Mouse (Mus musculus): ENCODE results near the gene Haghl.

Gene Haghl

GRCm38 (mm10) chr17:25791320-25791842, 5.9 kb upstream of the Haghl start:
- in situ Hi-C loops (cut with MboI, MseI): no loop called here

- in situ Hi-C loops (cut with MboI, MseI): no loop called here
Observed at GRCm38 (mm10) chr17:25786781-25787504, 1.5 kb upstream of the Haghl start.

GRCm38 (mm10) chr17:25786280-25786679, 807 bp upstream of the Haghl start, which contains the start of gene Ccdc78:
TSS of gene Ccdc78 (plus strand) at chr17:25786580.
- in situ Hi-C loops (cut with MboI, MseI): no loop called here

GRCm38 (mm10) chr17:25783861-25784574, 1.5 kb downstream of the Haghl start:
- in situ Hi-C loops (cut with MboI, MseI): loop anchor here (5.0 kb wide), 1 partner anchor 47 kb away; the partner anchor contains the start of gene Mslnl

DNA sequence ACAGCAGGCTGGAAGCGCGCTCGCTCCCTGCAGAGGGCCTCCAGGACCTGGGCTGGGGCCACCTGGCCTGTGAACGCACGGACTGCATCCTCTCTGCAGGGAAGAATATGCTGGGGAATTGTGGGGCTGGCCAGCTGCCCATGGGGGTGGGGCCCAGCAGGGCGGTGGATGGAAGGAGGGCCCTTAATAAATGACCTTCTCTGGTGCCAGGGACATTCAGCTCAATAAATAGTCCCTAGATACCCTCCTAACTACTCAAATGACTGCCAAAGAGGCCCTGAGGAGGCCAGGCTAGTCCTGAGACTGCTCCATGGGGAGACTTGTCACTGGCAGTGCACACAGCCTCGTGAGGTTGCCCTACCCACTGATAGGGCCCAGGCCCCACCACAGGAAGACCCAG, 2.4 kb downstream of the Haghl start:
- in situ Hi-C loops (cut with MboI, MseI): loop anchor here (5.0 kb wide), 1 partner anchor 46 kb away; the partner anchor contains the start of gene Mslnl

DNA sequence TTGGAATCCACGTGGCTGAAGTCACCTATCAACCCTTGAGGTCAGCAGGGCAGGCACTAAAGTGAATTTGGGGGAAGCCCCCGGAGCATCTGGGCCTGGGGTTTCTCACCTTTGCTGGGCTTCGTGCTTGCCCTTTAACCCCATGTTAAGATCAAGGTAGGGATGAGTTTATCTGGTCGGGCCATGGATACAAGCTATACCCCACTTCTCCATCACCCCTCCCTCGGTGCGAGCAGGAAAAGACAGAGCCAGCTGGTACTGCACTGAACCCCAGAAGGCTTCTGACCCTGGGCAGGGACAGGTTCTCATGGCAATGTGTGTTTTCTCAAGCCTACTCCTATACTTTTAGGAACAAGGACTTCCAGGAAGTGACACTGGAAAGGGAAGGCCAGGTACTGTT, 4.1 kb downstream of the Haghl start:
- in situ Hi-C loops (cut with MboI, MseI): loop anchor here (5.0 kb wide), 1 partner anchor 44 kb away; the partner anchor contains the start of gene Mslnl

DNA sequence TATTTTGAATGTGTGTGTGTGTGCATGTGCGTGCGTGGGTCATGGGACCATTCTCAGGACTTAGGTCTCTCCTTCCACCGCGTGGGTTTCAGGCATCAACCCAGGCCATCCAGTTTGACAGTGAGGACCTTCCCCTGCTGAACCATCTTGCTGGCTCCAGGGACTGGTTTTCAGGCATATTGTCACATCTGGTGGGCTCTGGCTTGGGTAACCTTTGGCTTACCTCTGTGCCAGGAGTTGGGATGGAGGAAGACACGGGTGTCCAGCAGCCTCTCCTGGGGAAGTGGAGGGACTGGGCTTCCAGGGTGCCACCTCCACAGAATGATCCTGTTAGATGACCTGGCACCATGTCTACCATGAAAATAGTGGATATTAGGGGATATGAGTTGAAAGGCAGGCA, 7.5 kb downstream of the Haghl start:
- in situ Hi-C loops (cut with MboI, MseI): no loop called here

DNA sequence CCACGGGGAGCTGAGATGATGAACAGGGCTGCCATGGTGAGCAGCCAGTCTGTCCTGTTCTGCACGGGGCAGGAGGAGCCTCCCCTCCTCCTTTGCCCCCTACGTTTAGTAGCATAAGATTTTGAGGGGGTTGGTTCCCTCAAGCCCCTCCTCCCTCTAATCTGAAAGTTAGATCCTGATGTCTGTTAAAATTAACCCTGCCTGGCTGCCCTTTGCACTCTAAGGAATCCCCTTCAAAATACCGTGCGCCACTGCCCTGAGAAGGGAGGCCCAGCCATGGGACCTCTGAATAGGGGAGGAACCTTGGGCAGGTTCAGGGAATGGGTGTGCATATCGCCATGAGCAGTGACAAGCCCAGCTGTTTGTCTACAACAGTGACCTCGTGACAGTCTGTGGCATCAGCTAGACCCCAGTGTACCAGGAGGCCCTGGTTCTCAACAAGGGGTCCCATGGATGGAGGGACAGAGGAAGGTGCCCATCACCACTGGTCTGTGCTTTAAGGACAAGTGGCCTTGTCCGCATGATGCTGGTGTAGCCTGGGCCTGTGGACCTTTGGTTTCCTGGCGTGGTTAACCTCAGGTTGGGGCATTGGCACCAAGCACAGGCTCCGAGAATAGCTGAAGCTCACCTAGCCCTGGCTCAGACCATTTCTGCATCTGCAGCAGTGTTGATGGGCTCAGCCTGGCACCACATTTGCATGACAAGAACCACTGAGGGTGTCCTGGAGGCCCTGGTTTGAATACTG, 10.0 kb downstream of the Haghl start:
- in situ Hi-C loops (cut with MboI, MseI): no loop called here

DNA sequence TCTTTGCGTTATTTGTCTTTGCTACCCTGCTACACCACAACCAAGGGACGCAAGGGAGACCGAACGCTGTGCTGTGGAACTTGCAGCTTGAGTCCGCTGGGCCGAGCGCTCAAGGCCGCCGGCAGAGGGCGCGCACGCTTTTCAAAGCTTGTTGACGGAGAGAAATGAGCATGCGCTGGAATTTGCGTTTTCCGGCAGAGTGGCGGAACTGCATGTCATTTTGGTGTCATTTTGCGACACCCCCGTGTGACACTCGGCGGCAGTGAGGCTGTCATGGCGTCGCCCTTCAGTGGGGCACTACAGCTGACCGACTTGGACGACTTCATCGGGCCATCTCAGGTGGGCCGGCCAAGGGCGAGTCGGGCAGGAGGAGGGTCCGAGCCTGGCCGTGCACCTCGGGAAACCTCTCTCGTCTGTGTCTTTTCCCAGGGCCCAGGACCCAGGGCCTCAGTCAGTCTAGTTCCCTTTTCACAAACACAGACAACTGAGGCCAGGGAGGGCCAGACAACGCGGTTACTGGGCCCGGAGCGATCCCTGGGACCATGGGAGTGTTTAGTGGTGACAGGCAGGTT, 11.8 kb downstream of the Haghl start, which contains the start of gene Narfl:
Gene Narfl, plus strand, starts transcription at position 228 of the 572 bp plus-strand sequence.
- in situ Hi-C loops (cut with MboI, MseI): no loop called here

- in situ Hi-C loops (cut with MboI, MseI): loop anchor here (10.0 kb wide), 1 partner anchor 475 kb away; the partner anchor contains the start of gene Prss34
Observed at GRCm38 (mm10) chr17:25769331-25769730, 16.1 kb downstream of the Haghl start.

DNA sequence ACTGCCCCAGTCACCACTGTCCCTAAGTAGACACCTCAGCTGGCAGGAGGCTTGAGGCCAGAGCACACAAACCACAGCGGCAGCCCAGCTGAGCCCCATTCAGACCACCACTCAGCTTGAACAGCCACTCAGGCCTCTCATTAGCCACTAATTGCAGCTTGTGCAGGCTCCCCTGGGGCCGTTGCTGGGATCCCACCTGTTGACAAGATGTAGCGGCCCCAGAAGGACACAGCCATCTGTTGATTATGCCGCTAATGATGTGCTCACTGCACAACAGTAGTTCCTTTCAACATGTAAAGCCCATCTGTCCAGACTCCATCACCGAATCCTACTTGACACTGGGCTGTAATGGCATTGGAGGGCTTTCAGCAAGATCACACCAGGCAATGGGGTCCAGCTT, 19.6 kb downstream of the Haghl start:
- in situ Hi-C loops (cut with MboI, MseI): loop anchor here (10.0 kb wide), 1 partner anchor 471 kb away; the partner anchor contains the start of gene Prss34

DNA sequence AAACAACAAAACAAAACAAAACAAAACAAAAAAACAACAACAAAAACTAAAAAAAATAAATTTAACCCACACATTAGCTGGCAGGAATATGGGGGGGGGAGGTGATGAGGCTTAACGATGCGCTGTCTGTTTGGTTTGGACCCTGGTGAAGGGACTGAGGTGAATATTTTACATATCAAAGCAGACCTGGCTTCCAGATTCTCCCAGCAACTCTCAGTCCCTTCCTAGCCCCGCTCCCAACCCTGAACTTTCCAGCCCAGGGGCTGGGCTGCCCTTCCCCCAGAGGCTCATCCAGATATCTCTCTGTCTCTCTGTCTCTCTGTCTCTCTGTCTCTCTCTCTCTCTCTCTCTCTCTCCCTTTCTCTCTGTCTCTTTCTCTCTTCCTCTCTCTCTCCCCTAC, 22.9 kb downstream of the Haghl start:
- in situ Hi-C loops (cut with MboI, MseI): loop anchor here (10.0 kb wide), 1 partner anchor 468 kb away; the partner anchor contains the start of gene Prss34

- in situ Hi-C loops (cut with MboI, MseI): loop anchor here (10.0 kb wide), 1 partner anchor 467 kb away; the partner anchor contains the start of gene Prss34
Observed at GRCm38 (mm10) chr17:25761561-25761970, 23.9 kb downstream of the Haghl start.

GRCm38 (mm10) chr17:25760148-25760547, 25.3 kb downstream of the Haghl start:
- in situ Hi-C loops (cut with MboI, MseI): loop anchor here (10.0 kb wide), 1 partner anchor 465 kb away; the partner anchor contains the start of gene Prss34

DNA sequence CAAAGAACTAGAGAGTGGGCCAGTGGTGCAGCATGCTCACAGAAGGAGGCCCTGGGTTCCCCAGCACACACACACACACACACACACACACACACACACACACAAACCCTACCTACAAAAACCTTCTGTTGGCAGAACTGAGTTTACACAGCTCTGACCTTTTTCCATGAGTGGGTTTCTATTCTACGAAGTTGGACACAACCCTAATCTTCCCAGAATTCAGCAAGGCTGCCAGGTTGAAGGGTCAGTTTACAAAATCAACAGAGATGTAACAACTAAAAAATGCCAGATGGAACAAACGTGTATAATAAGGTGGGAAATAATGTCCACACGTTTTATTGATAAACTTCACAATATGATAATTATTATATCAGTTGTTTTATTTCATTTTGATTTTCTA, 27.8 kb downstream of the Haghl start:
- in situ Hi-C loops (cut with MboI, MseI): no loop called here

- in situ Hi-C loops (cut with MboI, MseI): no loop called here
Observed at GRCm38 (mm10) chr17:25756378-25757242, 28.9 kb downstream of the Haghl start.

- in situ Hi-C loops (cut with MboI, MseI): no loop called here
Observed at GRCm38 (mm10) chr17:25755627-25756377, 29.7 kb downstream of the Haghl start.

DNA sequence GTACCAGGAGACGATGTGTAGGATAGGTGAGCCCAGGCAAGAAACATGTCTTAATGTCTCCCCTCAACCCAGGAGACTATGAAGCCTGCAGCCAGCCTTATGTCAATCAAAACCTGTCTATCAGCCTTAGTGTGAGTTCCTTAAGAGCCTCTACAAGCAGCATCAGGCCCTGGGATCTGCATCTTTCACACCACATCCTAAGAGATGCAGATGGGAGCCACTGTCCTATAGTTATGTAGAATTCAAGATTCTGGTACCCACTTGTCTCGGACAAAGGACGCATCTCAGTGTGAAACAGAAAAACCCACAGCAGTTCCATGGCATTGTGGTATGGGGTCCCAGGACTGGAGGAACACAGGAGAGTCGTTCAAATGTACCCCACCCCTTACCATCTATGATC, 30.4 kb downstream of the Haghl start:
- in situ Hi-C loops (cut with MboI, MseI): no loop called here

DNA sequence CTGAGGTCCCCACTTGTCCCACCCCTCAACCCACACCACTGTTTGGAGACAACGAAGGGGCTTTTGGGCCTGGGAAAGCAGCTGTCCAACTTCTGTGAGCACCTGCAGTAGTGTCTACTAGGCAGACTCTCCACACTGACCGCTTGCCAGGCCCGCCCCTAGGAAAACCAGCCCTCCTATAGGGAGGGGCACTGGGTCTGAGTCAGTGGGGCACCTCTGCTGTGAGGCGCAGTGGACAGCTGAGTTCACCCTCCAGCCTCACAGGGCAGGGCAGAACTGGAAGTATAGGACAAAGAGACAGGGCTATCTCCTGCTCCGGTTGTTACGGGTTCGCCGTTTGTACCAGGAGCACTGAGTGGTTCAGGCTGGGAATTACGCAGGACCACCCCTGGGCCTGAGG, 31.2 kb downstream of the Haghl start, which contains the start of gene Msln:
Gene Msln, minus strand, starts transcription at position 138 of the 400 bp plus-strand sequence.
- in situ Hi-C loops (cut with MboI, MseI): no loop called here

Measured in T-helper 2 cell (primary cell).